Mouse (Mus musculus) kidney, adult 2 months (tissue): Measurements from ENCODE around the gene Cnep1r1. TPM values are rescaled to one million over a fixed set of nuclear protein-coding genes. Genes with fewer than 3 reads are reported as not detected.

ENCODE experiments used
- DNase-seq: peaks from one replicate; pipeline ENCODE4 v3.0.0; 2021
- H3K27ac ChIP-seq: fragments of 200-500 bp; 2 replicates; pipeline ENCODE4 v1.5.1; 2012; ENCODE audit warnings: low read depth, low read length, control low read depth, inconsistent platforms; ENCODE audit not compliant: insufficient read depth
- H3K27me3 ChIP-seq: fragments of 200-500 bp; replicated peaks from 2 replicates; pipeline ENCODE4 v1.6.1; 2012; ENCODE audit warnings: mild to moderate bottlenecking, moderate library complexity, low read length, inconsistent platforms; ENCODE audit not compliant: control insufficient read depth, insufficient read depth
- H3K36me3 ChIP-seq: fragments of 200-500 bp; 2 replicates; pipeline ENCODE4 v1.6.1; 2012; ENCODE audit warnings: mild to moderate bottlenecking, moderate library complexity, low read length, inconsistent platforms; ENCODE audit not compliant: control insufficient read depth, insufficient read depth
- H3K4me1 ChIP-seq: fragments of 200-500 bp; 2 replicates; pipeline ENCODE4 v1.6.1; 2011; ENCODE audit warnings: low read length; ENCODE audit not compliant: control insufficient read depth, insufficient read depth
- H3K4me3 ChIP-seq: fragments of 200-500 bp; 2 replicates; pipeline ENCODE4 v1.5.1; 2011; ENCODE audit warnings: mild to moderate bottlenecking, low read depth, low read length, control low read depth; ENCODE audit not compliant: insufficient read depth
- CTCF ChIP-seq: fragments of 200-500 bp; conservative IDR thresholded peaks from 2 replicates; pipeline ENCODE4 v1.5.1; 2011; ENCODE audit warnings: low read depth, mild to moderate bottlenecking, control low read depth, low read length, moderate library complexity, mixed read lengths; ENCODE audit not compliant: insufficient read depth, insufficient read length
- POLR2A ChIP-seq: fragments of 200-500 bp; IDR thresholded peaks from one replicate; pipeline ENCODE4 v1.6.1; 2011; ENCODE audit warnings: low read depth, low read length, control low read depth
- WGBS: fragments of 180-500 bp; shearing (Covaris S2); methylation state at CpG from one replicate; pipeline ENCODE4 v1.1.7; 2018; 5-methylcytosine and 5-hydroxymethylcytosine counted together
- polyA plus RNA-seq: library from polyadenylated mRNA; depleted of rRNA; stranded (reverse); fragments of >200 nt; gene quantifications from 2 replicates; pipeline ENCODE4 v1.2.3, GENCODE M21; 2012; rRNA removed

The Cnep1r1 gene
- polyA plus RNA-seq, 1 experiment, result 23.7 TPM

- 86% methylated on average over 2 of the region's 2 CpGs for WGBS
- H3K27me3 ChIP-seq, result no peaks in the 10 kb centered on the region
- DNase-seq, result no peak
- H3K27ac ChIP-seq, result no peak overlapping the region
- H3K4me1 ChIP-seq, result no peaks in the 10 kb centered on the region
- H3K4me3 ChIP-seq, result no peak overlapping the region
- H3K36me3 ChIP-seq, result no peaks in the 10 kb centered on the region
- TF ChIP-seq POLR2A (no peak), CTCF (no peak)
These were observed 64.6 kb downstream of the Cnep1r1 start for GRCm38 (mm10) chr8:88183121-88183520.

Other genes starting within 250 kb of the Cnep1r1 start
- gene Zfp423, start 159.2 kb upstream of the Cnep1r1 start, polyA plus RNA-seq, result 4.1 and 5.6 TPM in 2 replicates
- gene Heatr3, start 19.1 kb downstream of the Cnep1r1 start, polyA plus RNA-seq, result 12.9 and 15.3 TPM in 2 replicates
- gene Tent4b, start 80.4 kb downstream of the Cnep1r1 start, polyA plus RNA-seq, result 26.5 and 28.8 TPM in 2 replicates
- 3.0 and 4.8 TPM in 2 replicates for gene Adcy7, start 153.6 kb downstream of the Cnep1r1 start, polyA plus RNA-seq
- 23.9 and 25.6 TPM in 2 replicates for gene Brd7, start 243.4 kb downstream of the Cnep1r1 start, polyA plus RNA-seq